Mouse (Mus musculus) midbrain, embryonic 13.5 days (tissue): Measurements from ENCODE around the gene Aox2. TPM values are rescaled to one million over a fixed set of nuclear protein-coding genes. Genes with fewer than 3 reads are reported as not detected.

Source experiments
- ATAC-seq: fragments of 200-750 bp; cut with Nextera tagmentation; 2 replicates; pipeline ENCODE4 v1.8.0; 2017; ENCODE audit warnings: mild to moderate bottlenecking, moderate TSS enrichment, moderate library complexity
- H3K27ac ChIP-seq: fragments of 300-500 bp; sonication (generic); 2 replicates; pipeline ENCODE4 v1.5.1; 2015; ENCODE audit warnings: inconsistent platforms, mild to moderate bottlenecking, moderate library complexity
- H3K27me3 ChIP-seq: fragments of 300-500 bp; sonication (generic); 2 replicates; pipeline ENCODE4 v1.6.1; 2015; ENCODE audit warnings: mild to moderate bottlenecking, inconsistent platforms
- H3K36me3 ChIP-seq: fragments of 300-500 bp; sonication (generic); 2 replicates; pipeline ENCODE4 v1.6.1; 2015; ENCODE audit warnings: mild to moderate bottlenecking, inconsistent platforms
- H3K4me1 ChIP-seq: fragments of 300-500 bp; sonication (generic); replicated peaks from 2 replicates; pipeline ENCODE4 v1.6.1; 2015; ENCODE audit warnings: inconsistent platforms
- H3K4me2 ChIP-seq: fragments of 300-500 bp; sonication (generic); replicated peaks from 2 replicates; pipeline ENCODE4 v1.6.1; 2015; ENCODE audit warnings: moderate library complexity, mild to moderate bottlenecking, inconsistent platforms
- H3K4me3 ChIP-seq: fragments of 300-500 bp; sonication (generic); replicated peaks from 2 replicates; pipeline ENCODE4 v1.5.1; 2015; ENCODE audit warnings: mild to moderate bottlenecking, inconsistent platforms
- H3K9ac ChIP-seq: fragments of 300-500 bp; sonication (generic); replicated peaks from 2 replicates; pipeline ENCODE4 v1.6.1; 2015; ENCODE audit warnings: mild to moderate bottlenecking, inconsistent platforms
- H3K9me3 ChIP-seq: fragments of 300-500 bp; sonication (generic); 2 replicates; pipeline ENCODE4 v1.6.1; 2016; ENCODE audit warnings: mild to moderate bottlenecking, inconsistent platforms
- WGBS: fragments of 180-500 bp; shearing (Covaris S2); methylation state at CpG from one replicate; pipeline ENCODE4 v1.1.7; 2015; 5-methylcytosine and 5-hydroxymethylcytosine counted together
- polyA plus RNA-seq: library from polyadenylated mRNA; unstranded; fragments of >200 nt; fragmentation: Nextera tagmentation; extraction: Ambion mirVana; gene quantifications from 2 replicates; pipeline ENCODE4 v1.2.1, GENCODE M21; 2015

Aox2 gene
- 0.05 TPM in 1 of 2 replicates, not detected in the other for polyA plus RNA-seq

DNA sequence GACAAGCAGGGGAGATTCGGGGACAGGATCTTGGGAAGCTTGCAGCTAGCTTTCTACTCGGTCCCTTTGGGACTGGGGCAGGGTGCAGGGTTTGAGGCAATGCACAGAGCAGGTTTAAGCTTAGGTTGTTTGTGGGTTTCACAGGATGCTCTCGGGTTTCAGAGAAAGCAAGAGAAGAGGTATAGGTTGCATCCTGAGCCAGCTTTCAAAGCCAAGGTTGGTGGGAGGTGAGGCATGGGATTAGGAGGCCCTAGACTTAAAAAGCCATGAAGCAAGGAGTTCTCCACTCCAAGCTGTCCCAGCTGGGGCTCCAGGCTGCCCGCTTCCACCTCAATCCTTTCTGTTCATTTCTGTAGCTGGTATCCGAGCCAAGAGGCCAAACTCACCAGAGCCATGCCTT lies at the start of gene Aox2:
TSS of gene Aox2 (plus strand) at position 301 of the 400 bp plus-strand sequence.
- 72% methylated on average over 5 of the region's 5 CpGs for WGBS
- H3K9ac ChIP-seq = no peak within 1 kb of the TSS
- no peaks in the 10 kb centered on the region for H3K27me3 ChIP-seq
- no peak for ATAC-seq
- H3K4me1 ChIP-seq = 0 out of 2 replicates have a peak, but pooled peaks cover 7% of the 10 kb centered on the region
- no peak within 1 kb of the TSS for H3K4me3 ChIP-seq
- no peaks in the 10 kb centered on the region for H3K9me3 ChIP-seq
- no peak within 1 kb of the TSS for H3K27ac ChIP-seq
- no peaks in the 10 kb centered on the region for H3K36me3 ChIP-seq
- no peak within 1 kb of the TSS for H3K4me2 ChIP-seq

DNA sequence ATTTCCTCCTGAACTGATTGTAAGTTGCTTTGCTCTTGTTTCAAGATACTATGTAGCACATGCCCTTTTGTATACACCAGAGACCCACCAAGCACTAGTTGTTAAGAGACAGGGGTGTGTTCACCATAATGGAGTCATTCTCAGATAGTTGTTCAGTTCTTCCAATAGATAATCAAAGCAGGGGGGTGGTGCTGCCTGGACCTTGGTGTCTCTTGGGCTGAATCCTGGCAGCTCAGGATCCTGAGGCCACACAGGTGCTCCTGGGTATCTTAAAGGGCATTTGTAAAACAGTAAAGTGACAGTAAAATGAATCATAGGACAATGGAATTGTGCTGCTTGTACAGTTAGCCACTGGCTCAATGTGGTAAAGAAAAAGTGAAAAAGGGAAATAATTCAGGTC lies 49.2 kb upstream of the Aox2 start:
- Histone ChIP-seq H3K4me1 (no peaks in the 10 kb centered on the region), H3K9ac (no peak overlapping the region), H3K27ac (no peak overlapping the region), H3K9me3 (no peaks in the 10 kb centered on the region), H3K4me2 (no peak overlapping the region), H3K36me3 (no peaks in the 10 kb centered on the region), H3K4me3 (no peak overlapping the region), H3K27me3 (no peaks in the 10 kb centered on the region)
- no peak for ATAC-seq

DNA sequence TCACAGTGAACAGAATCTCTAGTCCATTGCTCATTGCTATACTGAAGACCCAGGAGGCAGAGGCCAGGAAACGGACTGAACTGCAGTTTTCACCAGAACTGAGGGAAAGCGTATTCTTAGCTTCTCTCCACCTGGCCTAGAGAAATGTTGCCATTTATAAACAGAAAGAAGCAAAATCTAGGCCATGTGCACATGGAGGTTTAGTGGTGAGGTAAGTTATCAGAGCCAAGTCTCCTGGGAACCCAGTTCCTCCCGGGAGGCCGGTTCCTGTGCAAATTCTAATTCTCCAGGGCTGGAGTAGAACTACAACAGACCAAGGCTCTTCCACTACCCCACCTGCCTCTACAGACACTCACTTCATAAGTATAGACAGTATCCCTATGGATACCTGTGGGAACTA lies 48.4 kb upstream of the Aox2 start:
- no peaks in the 10 kb centered on the region for H3K4me1 ChIP-seq
- no peak overlapping the region for H3K4me2 ChIP-seq
- H3K27ac ChIP-seq = no peak overlapping the region
- 93% methylated on average over 4 of the region's 4 CpGs for WGBS
- no peak overlapping the region for H3K9ac ChIP-seq
- no peaks in the 10 kb centered on the region for H3K27me3 ChIP-seq
- ATAC-seq = no peak
- H3K4me3 ChIP-seq = no peak overlapping the region
- H3K9me3 ChIP-seq = no peaks in the 10 kb centered on the region
- H3K36me3 ChIP-seq = no peaks in the 10 kb centered on the region

DNA sequence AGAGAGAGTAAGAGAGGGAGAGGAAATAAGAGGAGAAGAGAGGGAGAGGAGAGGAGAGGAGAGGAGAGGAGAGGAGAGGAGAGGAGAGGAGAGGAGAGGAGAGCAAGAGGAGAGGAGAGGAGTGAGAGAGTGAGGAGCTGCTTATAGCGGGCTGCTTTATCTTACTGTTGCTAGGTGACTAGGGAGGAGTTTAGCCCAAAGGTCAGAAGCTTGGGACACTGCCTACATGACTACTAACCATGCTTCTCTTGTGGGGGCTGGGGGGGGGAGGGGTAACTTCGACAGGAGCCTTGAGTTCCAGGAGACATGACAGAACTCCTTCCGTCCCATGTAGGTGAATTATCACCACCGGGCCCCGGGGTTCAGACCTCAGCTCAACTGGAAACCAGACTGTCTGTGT lies 47.6 kb upstream of the Aox2 start:
- H3K4me2 ChIP-seq = no peak overlapping the region
- no peaks in the 10 kb centered on the region for H3K36me3 ChIP-seq
- 55% methylated on average over 5 of the region's 5 CpGs for WGBS
- no peak for ATAC-seq
- no peak overlapping the region for H3K4me3 ChIP-seq
- no peaks in the 10 kb centered on the region for H3K27me3 ChIP-seq
- H3K9ac ChIP-seq = no peak overlapping the region
- no peak overlapping the region for H3K27ac ChIP-seq
- no peaks in the 10 kb centered on the region for H3K9me3 ChIP-seq
- H3K4me1 ChIP-seq = no peaks in the 10 kb centered on the region

DNA sequence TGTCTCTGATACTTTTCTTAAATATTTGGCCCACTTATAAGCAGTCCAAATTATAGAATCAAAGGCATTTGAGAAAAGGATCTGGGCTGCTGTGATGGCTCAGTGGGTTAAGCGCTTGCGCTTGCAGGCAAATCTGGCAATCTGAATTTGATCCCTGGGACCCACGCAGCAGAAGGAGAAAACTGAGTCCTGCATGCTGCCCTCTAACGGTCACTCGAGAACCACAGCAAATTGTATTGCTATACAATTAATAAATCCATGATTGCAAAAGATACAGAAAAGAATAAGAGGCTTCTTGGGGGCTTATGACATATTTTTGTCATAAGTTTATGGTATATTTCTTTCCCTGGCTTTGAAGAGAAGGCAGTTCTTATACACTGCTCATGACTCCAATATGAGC lies 42.7 kb upstream of the Aox2 start:
- ATAC-seq = no peak
- H3K9me3 ChIP-seq = no peaks in the 10 kb centered on the region
- H3K36me3 ChIP-seq = no peaks in the 10 kb centered on the region
- H3K27ac ChIP-seq = no peak overlapping the region
- no peak overlapping the region for H3K4me3 ChIP-seq
- WGBS = 61% methylated on average over 5 of the region's 5 CpGs
- no peaks in the 10 kb centered on the region for H3K4me1 ChIP-seq
- no peak overlapping the region for H3K4me2 ChIP-seq
- H3K27me3 ChIP-seq = no peaks in the 10 kb centered on the region
- no peak overlapping the region for H3K9ac ChIP-seq

DNA sequence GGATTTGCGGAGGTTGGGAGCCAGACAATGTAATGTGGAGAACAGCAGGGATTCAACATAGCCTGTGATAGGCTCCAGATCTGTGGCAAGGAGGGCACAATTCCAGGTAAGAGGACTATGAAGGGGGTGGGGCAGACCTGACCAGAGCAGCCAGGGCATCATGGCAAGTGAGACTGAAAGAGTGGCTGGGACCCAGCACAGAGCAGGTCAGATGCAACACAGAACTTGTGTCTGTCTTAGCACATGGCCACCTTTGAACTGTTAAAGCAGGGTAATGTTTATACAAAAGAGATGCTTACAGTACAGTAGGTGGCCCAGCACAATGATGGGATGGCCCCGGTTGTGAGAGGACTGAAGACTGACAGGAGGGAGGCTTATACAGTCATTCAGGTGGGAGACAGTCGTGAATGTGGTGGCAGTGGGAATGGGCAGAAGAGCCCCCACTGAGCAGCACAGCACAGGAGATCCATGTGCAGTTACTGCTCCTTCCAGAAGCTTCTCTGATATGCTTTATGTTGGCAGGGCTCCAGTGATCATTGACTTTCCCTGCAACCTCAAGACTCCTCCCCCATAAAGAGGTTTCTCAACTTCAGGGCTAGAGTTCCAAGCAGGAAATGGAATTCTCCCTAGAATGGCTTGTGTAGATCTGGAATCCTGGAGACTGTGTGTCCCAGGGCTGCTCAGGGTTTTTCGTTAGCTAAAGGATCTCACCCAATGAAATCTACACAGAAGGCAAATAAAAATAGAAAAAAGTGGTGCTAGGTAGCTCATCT lies 40.4 kb upstream of the Aox2 start:
- no peak overlapping the region for H3K9ac ChIP-seq
- H3K27ac ChIP-seq = no peak overlapping the region
- H3K36me3 ChIP-seq = no peaks in the 10 kb centered on the region
- ATAC-seq = 0 out of 2 replicates have a peak, but pooled peaks have one; percentile 24
- no peaks in the 10 kb centered on the region for H3K27me3 ChIP-seq
- 80% methylated on average over 4 of the region's 4 CpGs for whole genome bisulfite sequencing
- H3K4me3 ChIP-seq = no peak overlapping the region
- H3K4me1 ChIP-seq = no peaks in the 10 kb centered on the region
- no peaks in the 10 kb centered on the region for H3K9me3 ChIP-seq
- H3K4me2 ChIP-seq = no peak overlapping the region

DNA sequence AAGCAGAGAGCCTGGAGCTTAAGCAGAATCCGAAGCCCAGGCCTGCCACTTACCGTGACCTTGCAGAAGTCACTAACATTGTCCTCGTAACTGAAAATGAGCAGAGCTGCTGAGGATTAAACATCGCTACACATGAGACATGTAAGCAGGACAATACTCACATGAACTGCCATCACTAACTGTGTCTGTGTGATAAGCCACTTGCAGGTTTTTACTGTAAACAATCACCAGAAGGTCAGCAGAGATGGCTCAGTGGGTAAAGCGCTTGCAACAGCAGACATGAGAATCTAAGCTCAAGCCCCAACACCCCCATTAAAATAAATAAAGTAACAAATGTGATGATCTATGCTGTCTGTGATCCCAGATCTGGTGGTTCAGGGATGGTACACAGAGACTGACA lies 39.7 kb upstream of the Aox2 start:
- Histone ChIP-seq H3K27ac (no peak overlapping the region), H3K4me3 (no peak overlapping the region), H3K4me2 (no peak overlapping the region), H3K4me1 (no peaks in the 10 kb centered on the region), H3K9ac (no peak overlapping the region), H3K27me3 (no peaks in the 10 kb centered on the region), H3K9me3 (no peaks in the 10 kb centered on the region), H3K36me3 (no peaks in the 10 kb centered on the region)
- 88% methylated on average over 5 of the region's 5 CpGs for WGBS
- ATAC-seq = no peak

DNA sequence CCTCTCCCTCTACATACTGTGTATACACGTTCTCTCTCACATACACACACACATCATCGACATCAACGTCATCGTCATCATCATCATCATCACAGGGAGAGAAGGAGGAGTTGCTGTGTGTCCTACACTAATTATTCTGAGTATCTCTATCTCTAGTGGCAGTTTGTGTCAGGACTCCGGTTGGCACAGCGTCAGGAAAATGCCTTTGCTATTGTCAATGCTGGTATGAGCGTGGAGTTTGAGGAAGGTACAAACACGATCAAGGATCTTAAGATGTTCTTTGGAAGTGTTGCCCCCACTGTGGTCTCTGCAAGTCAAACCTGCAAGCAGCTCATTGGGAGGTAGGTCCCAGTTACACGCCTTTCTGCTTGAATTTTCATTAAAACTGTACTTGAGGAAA lies 39.2 kb upstream of the Aox2 start:
- H3K4me2 ChIP-seq = no peak overlapping the region
- no peak overlapping the region for H3K4me3 ChIP-seq
- WGBS = 95% methylated on average over 9 of the region's 9 CpGs
- H3K27me3 ChIP-seq = no peaks in the 10 kb centered on the region
- H3K36me3 ChIP-seq = no peaks in the 10 kb centered on the region
- no peak for ATAC-seq
- no peak overlapping the region for H3K9ac ChIP-seq
- no peaks in the 10 kb centered on the region for H3K4me1 ChIP-seq
- H3K9me3 ChIP-seq = no peaks in the 10 kb centered on the region
- no peak overlapping the region for H3K27ac ChIP-seq

DNA sequence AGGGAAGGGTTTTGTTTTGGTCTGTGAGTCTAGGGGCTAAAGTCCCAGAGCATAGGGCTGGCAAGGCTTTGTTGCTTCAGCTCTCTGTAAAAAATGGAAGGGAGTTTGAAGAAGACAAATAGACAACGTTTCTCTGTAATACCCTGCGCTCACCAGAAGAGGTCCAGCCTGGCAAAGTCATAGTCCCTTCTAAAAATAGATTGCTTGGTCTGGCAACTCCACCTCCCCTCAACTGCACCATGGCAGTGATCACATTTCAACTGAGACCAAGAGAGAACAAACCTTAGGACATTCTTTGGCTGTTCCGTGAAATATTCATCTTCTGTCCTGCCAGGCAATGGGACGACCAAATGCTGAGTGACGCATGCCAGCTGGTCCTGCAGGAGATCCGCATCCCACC lies 37.8 kb upstream of the Aox2 start:
- no peak overlapping the region for H3K4me3 ChIP-seq
- ATAC-seq = no peak
- no peak overlapping the region for H3K4me2 ChIP-seq
- no peaks in the 10 kb centered on the region for H3K36me3 ChIP-seq
- H3K9ac ChIP-seq = no peak overlapping the region
- no peaks in the 10 kb centered on the region for H3K27me3 ChIP-seq
- no peak overlapping the region for H3K27ac ChIP-seq
- no peaks in the 10 kb centered on the region for H3K4me1 ChIP-seq
- 78% methylated on average over 6 of the region's 6 CpGs for WGBS
- H3K9me3 ChIP-seq = no peaks in the 10 kb centered on the region

DNA sequence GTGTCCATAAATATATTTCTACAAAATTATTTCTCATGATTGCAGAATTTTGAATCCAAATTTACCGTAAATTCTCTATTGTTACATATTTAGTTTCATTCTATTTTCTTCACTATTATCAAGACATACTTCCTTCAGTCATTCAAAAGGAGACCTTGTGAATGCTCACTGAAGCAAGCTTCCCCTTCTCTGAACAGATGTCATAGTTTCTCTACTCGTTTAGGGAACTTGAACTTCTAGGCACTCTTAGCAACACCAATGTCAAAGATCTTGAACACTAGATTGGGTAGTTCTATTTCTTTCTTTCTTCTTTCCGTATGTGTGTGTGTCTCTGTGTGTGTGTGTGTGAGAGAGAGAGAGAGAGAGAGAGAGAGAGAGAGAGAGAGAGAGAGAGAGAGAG lies 33.6 kb upstream of the Aox2 start:
- no peak for ATAC-seq
- whole genome bisulfite sequencing = 82% methylated on average over 3 of the region's 3 CpGs
- Histone ChIP-seq H3K9me3 (no peaks in the 10 kb centered on the region), H3K4me3 (no peak overlapping the region), H3K36me3 (no peaks in the 10 kb centered on the region), H3K27ac (no peak overlapping the region), H3K4me2 (no peak overlapping the region), H3K27me3 (no peaks in the 10 kb centered on the region), H3K4me1 (no peaks in the 10 kb centered on the region), H3K9ac (no peak overlapping the region)

DNA sequence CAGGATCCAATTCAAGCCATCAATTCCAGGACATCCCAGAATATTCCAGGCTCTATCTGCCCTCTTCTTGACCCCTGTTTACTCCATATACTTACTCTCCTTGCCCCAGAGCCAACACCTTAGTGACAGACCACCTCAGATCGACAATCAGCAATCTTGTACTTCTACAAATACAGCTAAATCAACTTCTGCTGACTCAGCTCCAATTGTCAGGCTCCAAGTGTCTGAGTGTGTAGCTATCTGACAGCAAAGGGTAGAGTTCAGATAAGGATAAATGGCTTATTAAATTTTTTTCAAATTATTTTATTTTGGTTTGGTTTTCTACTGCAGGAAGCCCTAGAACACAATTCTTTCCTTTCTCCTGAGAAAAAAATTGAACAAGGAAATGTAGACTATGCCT lies 29.6 kb upstream of the Aox2 start:
- H3K4me1 ChIP-seq = no peaks in the 10 kb centered on the region
- no peak overlapping the region for H3K4me3 ChIP-seq
- ATAC-seq = no peak
- H3K36me3 ChIP-seq = no peaks in the 10 kb centered on the region
- no peak overlapping the region for H3K4me2 ChIP-seq
- WGBS = 78% methylated on average over 1 of the region's 1 CpGs
- H3K9ac ChIP-seq = no peak overlapping the region
- H3K27me3 ChIP-seq = no peaks in the 10 kb centered on the region
- no peaks in the 10 kb centered on the region for H3K9me3 ChIP-seq
- H3K27ac ChIP-seq = no peak overlapping the region

DNA sequence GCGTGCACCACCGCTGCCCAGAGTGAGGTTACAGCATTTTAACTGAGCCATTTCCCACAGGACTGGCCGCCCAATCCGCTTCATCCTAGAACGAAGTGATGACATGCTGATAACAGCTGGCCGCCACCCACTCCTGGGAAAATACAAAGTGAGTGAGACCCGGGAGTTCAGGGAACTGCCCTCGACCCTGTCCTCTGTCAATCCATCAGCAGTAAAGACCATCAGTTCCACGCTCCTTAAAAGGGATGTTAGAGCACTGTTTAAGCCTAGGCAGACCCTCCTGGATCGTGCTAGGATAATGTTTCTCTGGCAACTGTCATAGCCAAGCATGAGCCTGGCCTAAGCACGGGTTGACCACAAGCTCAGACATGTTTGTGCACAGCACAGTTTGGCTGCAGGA lies 24.7 kb upstream of the Aox2 start:
- Histone ChIP-seq H3K36me3 (no peaks in the 10 kb centered on the region), H3K4me2 (no peak overlapping the region), H3K4me1 (no peaks in the 10 kb centered on the region), H3K9me3 (no peaks in the 10 kb centered on the region), H3K4me3 (no peak overlapping the region), H3K9ac (no peak overlapping the region), H3K27me3 (no peaks in the 10 kb centered on the region), H3K27ac (no peak overlapping the region)
- no peak for ATAC-seq
- 82% methylated on average over 11 of the region's 11 CpGs for WGBS
